Mouse (Mus musculus): ENCODE data around the gene Trnp1. TPM values are rescaled to one million over a fixed set of nuclear protein-coding genes. Genes with fewer than 3 reads are reported as not detected.
"Not testable (repeated sequence)": the region's sequence is repeated elsewhere in the genome, so short reads cannot be mapped to it uniquely, and the experiment has no call there.

Trnp1 gene
- polyA plus RNA-seq (2016; fragmentation: Nextera tagmentation; extraction: Ambion mirVana), result 4.2 and 4.6 TPM in 2 replicates

GRCm38 (mm10) chr4:133498160-133498724 lies at the start of gene Trnp1:
Gene Trnp1, minus strand, starts transcription at chr4:133498550.
- H3K27ac ChIP-seq, result 0 out of 2 replicates have a peak within 1 kb of the TSS, but pooled peaks have one; percentile 11
- WGBS, result 0% methylated on average over 46 of the region's 53 CpGs

DNA sequence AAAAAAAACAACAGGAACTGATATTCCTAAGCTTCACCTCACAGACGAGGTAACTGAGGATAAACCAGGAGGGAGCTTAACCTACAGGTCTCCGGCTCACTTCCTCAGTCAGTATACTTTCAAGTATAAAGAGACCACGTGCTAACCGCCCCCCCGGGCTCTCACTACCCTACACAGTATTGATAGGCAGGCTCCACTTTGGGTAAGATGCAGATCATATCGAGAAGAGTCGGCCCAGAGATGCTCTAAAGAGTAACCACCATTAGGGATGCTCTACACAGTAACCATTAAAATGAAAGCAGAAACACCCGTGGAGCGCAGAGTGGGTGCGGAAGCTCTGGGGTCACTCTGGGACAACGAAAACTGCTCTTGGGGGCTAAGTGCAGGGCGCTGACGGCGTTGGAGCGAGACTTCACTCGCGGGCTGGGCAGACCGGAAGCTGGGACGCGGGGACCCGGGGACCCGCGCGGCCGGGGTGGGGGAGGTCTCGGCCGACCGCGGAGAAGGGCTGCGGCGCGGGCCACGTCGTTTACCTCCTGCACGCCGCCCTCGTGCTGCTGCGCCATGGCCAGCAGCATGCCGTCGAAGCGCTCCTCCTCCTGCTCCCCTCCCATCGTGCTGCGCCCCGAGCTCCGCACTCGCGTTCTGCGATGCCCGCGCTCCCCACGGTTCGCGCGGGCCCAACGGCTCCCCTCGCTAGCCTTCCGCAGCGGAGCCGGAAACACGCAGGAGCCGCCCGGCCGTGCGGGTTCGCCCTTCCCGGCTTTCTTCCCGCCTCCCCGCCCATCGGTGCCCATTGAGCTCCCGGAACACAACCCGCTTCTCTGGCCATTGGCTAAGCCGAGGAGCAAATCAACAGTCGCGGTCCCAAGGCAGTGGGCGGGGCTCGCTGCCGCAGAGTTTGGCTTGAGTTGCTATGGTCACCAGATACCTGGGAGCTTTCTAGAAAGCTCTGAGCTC lies 47.2 kb upstream of the Trnp1 start, which contains the start of gene Nudc:
Gene Nudc, minus strand, starts transcription at position 725 of the 960 bp plus-strand sequence.
- peaks cover 14% of the 10 kb centered on the region for H3K4me1 ChIP-seq
- peaks cover 19% of the 10 kb centered on the region for H3K36me3 ChIP-seq
- ATAC-seq (ENCODE audit: insufficient number of reproducible peaks, insufficient read depth, low FRiP score, low TSS enrichment), result peak; percentile 97
- WGBS, result under 1% methylated on average over 61 of the region's 77 CpGs
- no peaks in the 10 kb centered on the region for H3K9me3 ChIP-seq
- peak within 1 kb of the TSS; percentile 94 for H3K4me3 ChIP-seq
- peak within 1 kb of the TSS; percentile 69; the same call in 1 of the 2 replicates for H3K27ac ChIP-seq
- H3K27me3 ChIP-seq, result no peaks in the 10 kb centered on the region
- H3K4me2 ChIP-seq (replicated peaks), result peak within 1 kb of the TSS; percentile 91
- peak within 1 kb of the TSS; percentile 88 for H3K9ac ChIP-seq

More at GRCm38 (mm10) chr4:133498160-133498724, at the start of gene Trnp1:
- Histone ChIP-seq H3K4me1 (peaks cover 15% of the 10 kb centered on the region; the same call in 1 of the 2 replicates), H3K9ac (peak within 1 kb of the TSS; percentile 69), H3K4me3 (peak within 1 kb of the TSS; percentile 64), H3K9me3 (no peaks in the 10 kb centered on the region), H3K4me2 (replicated peaks) (peak within 1 kb of the TSS; percentile 100), H3K36me3 (no peaks in the 10 kb centered on the region), H3K27me3 (peaks cover 87% of the 10 kb centered on the region)
- ATAC-seq (ENCODE audit: insufficient number of reproducible peaks, insufficient read depth, low FRiP score, low TSS enrichment), result peak; percentile 82

DNA sequence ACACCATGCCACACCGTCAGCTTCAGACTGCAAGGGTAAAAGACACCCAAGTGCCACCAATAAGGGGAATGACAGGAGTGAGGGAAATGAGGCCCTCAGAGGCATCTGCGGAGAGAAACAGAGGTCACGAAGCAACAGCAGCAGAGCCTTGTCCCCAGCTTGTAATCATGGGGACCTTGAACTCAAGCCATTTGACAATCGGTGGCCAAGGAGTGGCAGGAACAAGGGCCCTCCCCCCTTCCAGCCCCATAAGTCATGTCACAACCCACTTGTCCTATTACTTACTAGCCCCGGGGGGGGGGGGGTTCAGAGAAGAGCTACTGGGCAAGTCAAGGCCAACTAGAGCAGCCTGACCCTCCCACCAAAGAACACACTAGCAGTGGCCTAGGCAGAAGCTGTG lies 38.3 kb upstream of the Trnp1 start:
- H3K4me2 ChIP-seq (replicated peaks), result no peak overlapping the region
- H3K27ac ChIP-seq, result no peak overlapping the region
- H3K36me3 ChIP-seq, result peaks cover 90% of the 10 kb centered on the region
- no peaks in the 10 kb centered on the region for H3K4me1 ChIP-seq
- H3K4me3 ChIP-seq, result no peak overlapping the region
- no peaks in the 10 kb centered on the region for H3K27me3 ChIP-seq
- WGBS, result 90% methylated on average over 5 of the region's 5 CpGs
- no peak for ATAC-seq (ENCODE audit: insufficient number of reproducible peaks, insufficient read depth, low FRiP score, low TSS enrichment)
- no peak overlapping the region for H3K9ac ChIP-seq
- H3K9me3 ChIP-seq, result no peaks in the 10 kb centered on the region

DNA sequence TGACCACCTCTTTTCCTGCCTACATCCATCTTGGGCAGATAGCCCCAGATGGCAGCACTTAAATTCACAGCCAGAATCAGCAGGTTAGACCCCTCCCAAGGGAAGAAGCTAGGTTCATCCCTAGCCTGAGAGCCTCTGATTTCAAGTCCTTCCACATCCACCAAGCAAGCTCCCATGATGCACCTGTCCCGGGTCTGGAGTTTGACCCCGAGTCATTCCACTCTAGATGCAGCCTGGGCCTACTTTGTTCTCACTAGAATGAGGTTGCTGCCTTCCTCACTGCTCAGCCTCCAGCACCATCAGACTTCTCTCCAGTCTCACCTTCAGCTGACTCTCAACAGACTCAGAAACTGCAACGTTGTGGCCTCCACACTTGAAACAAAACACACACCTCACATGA lies 37.7 kb upstream of the Trnp1 start:
- Histone ChIP-seq H3K4me3 (no peak overlapping the region), H3K27ac (no peak overlapping the region), H3K4me2 (replicated peaks) (no peak overlapping the region), H3K9ac (no peak overlapping the region), H3K27me3 (no peaks in the 10 kb centered on the region), H3K36me3 (peaks cover 93% of the 10 kb centered on the region), H3K9me3 (no peaks in the 10 kb centered on the region), H3K4me1 (no peaks in the 10 kb centered on the region)
- ATAC-seq (ENCODE audit: insufficient number of reproducible peaks, insufficient read depth, low FRiP score, low TSS enrichment), result no peak
- WGBS, result 83% methylated on average over 3 of the region's 3 CpGs

- Histone ChIP-seq H3K4me2 (replicated peaks) (no peak overlapping the region), H3K9ac (no peak overlapping the region), H3K27me3 (no peaks in the 10 kb centered on the region), H3K9me3 (no peaks in the 10 kb centered on the region), H3K36me3 (peaks cover 89% of the 10 kb centered on the region), H3K27ac (no peak overlapping the region), H3K4me1 (no peaks in the 10 kb centered on the region), H3K4me3 (no peak overlapping the region)
- no peak for ATAC-seq (ENCODE audit: insufficient number of reproducible peaks, insufficient read depth, low FRiP score, low TSS enrichment)
- 90% methylated on average over 3 of the region's 3 CpGs for WGBS
Observed at GRCm38 (mm10) chr4:133532777-133533176, 34.4 kb upstream of the Trnp1 start.

DNA sequence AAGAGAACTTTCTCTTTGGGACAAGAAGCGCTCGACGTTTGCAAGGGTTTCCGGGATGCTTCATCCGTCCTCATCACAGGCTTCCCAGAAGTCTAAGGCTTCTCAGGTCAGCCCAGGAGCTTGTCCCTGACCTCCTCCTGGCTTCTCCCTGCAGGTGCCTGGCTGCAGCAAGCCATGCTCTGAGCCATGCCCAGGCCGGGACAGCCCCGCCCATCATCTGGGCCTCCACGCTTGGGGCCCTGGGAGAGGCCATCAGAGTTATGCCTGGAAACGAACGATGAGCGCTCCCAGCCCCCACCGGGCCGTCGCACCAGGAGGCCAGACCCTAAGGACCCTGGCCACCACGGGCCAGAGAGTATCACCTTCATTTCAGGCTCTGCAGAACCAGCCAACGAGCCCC lies 29.4 kb upstream of the Trnp1 start:
- WGBS, result 69% methylated on average over 16 of the region's 16 CpGs
- Histone ChIP-seq H3K4me2 (replicated peaks) (no peak overlapping the region), H3K4me3 (no peak overlapping the region), H3K27ac (no peak overlapping the region), H3K4me1 (no peaks in the 10 kb centered on the region), H3K36me3 (peaks cover 44% of the 10 kb centered on the region), H3K9ac (no peak overlapping the region), H3K9me3 (no peaks in the 10 kb centered on the region), H3K27me3 (no peaks in the 10 kb centered on the region)
- ATAC-seq (ENCODE audit: insufficient number of reproducible peaks, insufficient read depth, low FRiP score, low TSS enrichment), result no peak

- no peaks in the 10 kb centered on the region for H3K36me3 ChIP-seq
- WGBS, result 68% methylated on average over 2 of the region's 2 CpGs
- no peak overlapping the region for H3K4me2 ChIP-seq (replicated peaks)
- no peak overlapping the region for H3K4me3 ChIP-seq
- H3K9me3 ChIP-seq, result no peaks in the 10 kb centered on the region
- no peak for ATAC-seq (ENCODE audit: insufficient number of reproducible peaks, insufficient read depth, low FRiP score, low TSS enrichment)
- peaks cover 44% of the 10 kb centered on the region for H3K27me3 ChIP-seq
- no peak overlapping the region for H3K9ac ChIP-seq
- peaks cover 7% of the 10 kb centered on the region for H3K4me1 ChIP-seq
- no peak overlapping the region for H3K27ac ChIP-seq
Observed at GRCm38 (mm10) chr4:133521502-133521901, 23.2 kb upstream of the Trnp1 start.

GRCm38 (mm10) chr4:133519369-133519665 lies 21.0 kb upstream of the Trnp1 start:
- H3K27me3 ChIP-seq, result peaks cover 44% of the 10 kb centered on the region
- no peaks in the 10 kb centered on the region for H3K9me3 ChIP-seq
- WGBS, result 4% methylated on average over 25 of the region's 25 CpGs
- H3K27ac ChIP-seq, result peak overlapping the region; percentile 41
- no peak for ATAC-seq (ENCODE audit: insufficient number of reproducible peaks, insufficient read depth, low FRiP score, low TSS enrichment)
- H3K9ac ChIP-seq, result peak overlapping the region; percentile 60
- H3K36me3 ChIP-seq, result no peaks in the 10 kb centered on the region
- H3K4me1 ChIP-seq, result peaks cover 7% of the 10 kb centered on the region
- H3K4me3 ChIP-seq, result peak overlapping the region; percentile 49
- peak overlapping the region; percentile 65 for H3K4me2 ChIP-seq (replicated peaks)

DNA sequence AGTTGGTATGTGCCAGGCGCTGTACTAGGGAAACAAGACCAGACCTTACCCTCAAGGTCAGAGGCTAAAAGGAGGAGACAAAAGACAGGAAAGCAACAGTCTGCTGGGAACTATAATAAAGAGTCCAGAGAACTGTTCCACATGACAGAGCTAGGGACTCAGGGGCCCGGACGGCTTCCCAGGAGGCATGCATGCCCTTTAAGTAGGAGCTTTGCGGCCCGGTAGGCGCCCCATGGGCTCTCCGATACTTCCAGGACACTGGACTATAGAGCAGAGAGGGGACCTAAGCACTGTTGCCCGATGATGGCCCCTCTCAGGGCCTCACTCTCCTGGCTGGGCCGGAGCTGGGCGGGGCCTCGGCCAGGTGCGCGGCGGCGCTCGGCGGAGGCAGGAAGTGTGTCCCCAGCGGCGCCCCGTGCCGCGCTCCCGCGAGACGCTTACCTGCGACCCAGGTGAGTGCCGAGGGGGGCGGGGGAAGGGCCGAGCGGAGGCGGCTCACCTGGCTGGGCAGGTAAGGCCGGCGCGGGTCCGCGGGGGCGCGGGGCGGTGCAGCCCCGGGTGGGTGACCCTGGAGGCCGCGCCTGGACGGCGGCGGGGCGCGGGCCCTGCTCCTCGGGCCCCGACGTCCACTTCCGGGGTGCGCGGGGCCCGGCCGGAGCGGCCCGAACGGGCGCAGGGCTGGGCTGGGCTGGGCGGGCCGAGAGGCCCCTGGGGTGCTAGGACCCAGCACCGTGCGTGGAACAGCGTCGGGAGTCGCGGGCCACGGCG lies 20.4 kb upstream of the Trnp1 start, which contains the start of gene Kdf1:
Gene Kdf1, plus strand, starts transcription at position 363 of the 768 bp plus-strand sequence.
- ATAC-seq (ENCODE audit: insufficient number of reproducible peaks, insufficient read depth, low FRiP score, low TSS enrichment), result peak; percentile 80
- Histone ChIP-seq H3K9ac (peak within 1 kb of the TSS; percentile 60), H3K4me3 (peak within 1 kb of the TSS; percentile 49), H3K27me3 (peaks cover 44% of the 10 kb centered on the region), H3K36me3 (no peaks in the 10 kb centered on the region), H3K27ac (peak within 1 kb of the TSS; percentile 41), H3K9me3 (no peaks in the 10 kb centered on the region), H3K4me2 (replicated peaks) (peak within 1 kb of the TSS; percentile 65), H3K4me1 (peaks cover 7% of the 10 kb centered on the region)
- WGBS, result 4% methylated on average over 57 of the region's 69 CpGs

GRCm38 (mm10) chr4:133512972-133513371 lies 14.6 kb upstream of the Trnp1 start:
- Histone ChIP-seq H3K4me3 (no peak overlapping the region), H3K4me2 (replicated peaks) (no peak overlapping the region), H3K27me3 (peaks cover 12% of the 10 kb centered on the region), H3K36me3 (no peaks in the 10 kb centered on the region), H3K4me1 (no peaks in the 10 kb centered on the region), H3K9me3 (no peaks in the 10 kb centered on the region), H3K27ac (no peak overlapping the region), H3K9ac (no peak overlapping the region)
- 0 out of 2 replicates have a peak, but pooled peaks have one; percentile 47 for ATAC-seq (ENCODE audit: insufficient number of reproducible peaks, insufficient read depth, low FRiP score, low TSS enrichment)
- WGBS, result 14% methylated on average over 8 of the region's 8 CpGs

GRCm38 (mm10) chr4:133512511-133512910 lies 14.2 kb upstream of the Trnp1 start:
- not testable (repeated sequence) for H3K27ac ChIP-seq; H3K9ac ChIP-seq; ATAC-seq (ENCODE audit: insufficient number of reproducible peaks, insufficient read depth, low FRiP score, low TSS enrichment); H3K4me1 ChIP-seq; H3K4me2 ChIP-seq (replicated peaks); H3K36me3 ChIP-seq; H3K27me3 ChIP-seq; H3K9me3 ChIP-seq; H3K4me3 ChIP-seq
- WGBS, result 34% methylated on average over 5 of the region's 5 CpGs

Measured in embryonic facial prominence, embryonic 12.5 days (tissue).